Mouse (Mus musculus) G1E (cell line): ENCODE measurements around the gene Ccna1. TPM values are rescaled to one million over a fixed set of nuclear protein-coding genes. Genes with fewer than 3 reads are reported as not detected.

Experiments
- ATAC-seq: 2 replicates; pipeline ENCODE4 v1.8.0; 2016; ENCODE audit warnings: mild to moderate bottlenecking; ENCODE audit not compliant: insufficient number of reproducible peaks, poor library complexity, low FRiP score, severe bottlenecking; ENCODE audit errors: extremely low read depth
- DNase-seq: peaks from one replicate; pipeline ENCODE4 v3.0.0; 2012; ENCODE audit warnings: low spot score
- H3K27me3 ChIP-seq: 2 replicates; pipeline ENCODE4 v1.6.1; 2012; ENCODE audit warnings: mild to moderate bottlenecking, low read length, inconsistent platforms; ENCODE audit not compliant: insufficient read depth
- H3K36me3 ChIP-seq: replicated peaks from 2 replicates; pipeline ENCODE3; 2012; ENCODE audit warnings: mild to moderate bottlenecking, inconsistent platforms
- H3K4me1 ChIP-seq: 2 replicates; pipeline ENCODE4 v1.6.1; 2012; ENCODE audit warnings: low read depth, low read length, inconsistent platforms, mixed read lengths; ENCODE audit not compliant: insufficient read depth
- H3K4me3 ChIP-seq: 2 replicates; pipeline ENCODE4 v1.5.1; 2012; ENCODE audit warnings: low read depth, mild to moderate bottlenecking, inconsistent platforms, low read length, moderate library complexity, mixed read lengths
- H3K9me3 ChIP-seq: replicated peaks from 2 replicates; pipeline ENCODE4 v1.6.1; 2012; ENCODE audit warnings: inconsistent platforms
- CTCF ChIP-seq: IDR thresholded peaks from 2 replicates; pipeline ENCODE4 v1.5.1; 2012; ENCODE audit warnings: low read depth, low read length, inconsistent platforms, mixed read lengths
- GATA1 ChIP-seq: IDR thresholded peaks from 2 replicates; pipeline ENCODE4 v1.6.1; 2012; ENCODE audit warnings: borderline replicate concordance, low read length, inconsistent platforms, mixed read lengths
- GATA2 ChIP-seq: IDR thresholded peaks from 2 replicates; pipeline ENCODE4 v1.6.1; 2012; ENCODE audit warnings: low read depth, low read length, inconsistent platforms, borderline replicate concordance
- POLR2AphosphoS5 ChIP-seq: IDR thresholded peaks from 2 replicates; pipeline ENCODE4 v1.6.1; 2012; ENCODE audit warnings: low read depth, low read length, inconsistent platforms; ENCODE audit not compliant: insufficient replicate concordance
- TAL1 ChIP-seq: conservative IDR thresholded peaks from 2 replicates; pipeline ENCODE4 v1.6.1; 2012; ENCODE audit warnings: low read depth, low read length, inconsistent platforms, mixed read lengths
- polyA plus RNA-seq: library from polyadenylated mRNA; stranded (reverse); fragments of >175 nt; gene quantifications from 2 replicates; pipeline ENCODE4 v1.2.3, GENCODE M21; 2012
- total RNA-seq, 2 experiments: library from RNA; stranded (forward) in 1 of 2; stranded (reverse) in 1 of 2; fragments of 200-1000 nt in 1 of 2; fragments of >200 nt in 1 of 2; fragmentation: Nextera tagmentation in 1 of 2; gene quantifications; 2 replicates each; pipeline ENCODE4 v1.2.3; 2014 to 2017

Gene Ccna1
- total and polyA plus RNA-seq, 3 experiments = not detected

DNA sequence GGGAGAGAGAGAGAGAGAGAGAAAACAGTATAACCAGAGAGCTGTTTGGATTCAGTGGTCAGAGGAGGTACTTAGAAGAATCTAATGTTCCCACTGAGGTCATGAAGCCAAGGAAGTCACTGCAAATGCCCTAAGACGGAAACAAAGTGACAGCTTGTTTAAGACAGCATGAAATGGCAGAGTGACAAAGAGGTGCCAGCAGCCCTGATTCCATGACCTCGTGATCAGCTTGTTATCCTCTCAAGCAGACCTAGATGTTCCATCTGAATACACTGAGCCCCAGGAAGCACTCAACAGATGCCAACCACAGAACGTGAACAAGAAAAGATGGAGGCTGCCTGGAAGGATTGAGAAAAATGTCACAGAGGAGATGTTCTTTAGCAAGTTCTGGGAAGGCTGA lies 30.4 kb upstream of the Ccna1 start:
- no peaks in the 10 kb centered on the region for H3K9me3 ChIP-seq
- ATAC-seq (no peak), DNase-seq (no peak)
- no peak overlapping the region for H3K4me3 ChIP-seq
- no peak for TF ChIP-seq CTCF
- TF ChIP-seq GATA1 = no peak
- TF ChIP-seq POLR2AphosphoS5 = no peak
- no peak for TF ChIP-seq TAL1
- no peak for TF ChIP-seq GATA2
- no peaks in the 10 kb centered on the region for H3K27me3 ChIP-seq
- H3K4me1 ChIP-seq = no peaks in the 10 kb centered on the region
- no peaks in the 10 kb centered on the region for H3K36me3 ChIP-seq

DNA sequence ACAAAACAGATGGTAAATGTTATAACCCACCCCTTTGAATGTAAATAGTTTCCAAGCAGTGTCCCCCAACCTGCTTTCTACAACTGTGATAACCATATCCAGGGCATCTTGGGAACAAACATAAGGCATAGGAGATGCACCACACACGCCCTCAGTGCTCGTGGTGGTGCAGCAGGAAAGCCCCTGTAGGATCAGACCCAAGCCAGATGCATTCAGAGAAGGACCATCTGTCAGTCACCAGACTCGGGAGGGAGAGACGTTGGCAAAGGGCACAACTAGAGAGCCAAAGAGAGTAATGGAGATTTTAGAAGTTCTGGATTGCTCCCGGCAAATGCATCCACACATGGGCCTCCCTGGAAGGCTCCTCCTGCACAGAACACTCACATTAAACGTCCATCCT lies 29.5 kb upstream of the Ccna1 start:
- Histone ChIP-seq H3K36me3 (no peaks in the 10 kb centered on the region), H3K27me3 (no peaks in the 10 kb centered on the region), H3K4me3 (no peak overlapping the region), H3K4me1 (no peaks in the 10 kb centered on the region), H3K9me3 (no peaks in the 10 kb centered on the region)
- DNase-seq (no peak), ATAC-seq (no peak)
- TF ChIP-seq GATA1 (no peak), TAL1 (no peak), POLR2AphosphoS5 (no peak), GATA2 (no peak), CTCF (no peak)

DNA sequence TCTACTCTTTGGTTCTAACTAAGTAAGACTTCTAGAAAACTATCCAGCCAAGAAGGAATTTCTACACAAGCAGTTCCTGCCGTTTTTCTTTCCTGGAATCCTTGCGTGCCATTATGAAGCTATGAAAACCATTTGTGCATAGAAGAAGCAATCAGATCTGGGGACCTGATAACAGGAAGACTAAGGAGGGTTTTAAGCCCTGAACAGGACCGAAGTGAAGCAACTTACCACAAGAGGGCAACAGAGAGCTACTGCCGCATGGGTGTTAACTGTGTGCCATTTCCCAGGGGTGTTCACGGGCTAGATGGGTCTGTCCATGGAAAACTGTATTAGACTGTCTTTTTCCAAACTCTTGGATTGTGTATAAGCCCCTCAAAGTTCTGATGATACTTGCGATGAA lies 24.8 kb upstream of the Ccna1 start:
- H3K9me3 ChIP-seq = no peaks in the 10 kb centered on the region
- ATAC-seq (peak; percentile 66; the same call in 1 of the 2 replicates), DNase-seq (peak; percentile 22)
- no peaks in the 10 kb centered on the region for H3K27me3 ChIP-seq
- TF ChIP-seq TAL1 = no peak
- TF ChIP-seq CTCF = peak; percentile 86
- no peaks in the 10 kb centered on the region for H3K4me1 ChIP-seq
- H3K4me3 ChIP-seq = no peak overlapping the region
- no peaks in the 10 kb centered on the region for H3K36me3 ChIP-seq

DNA sequence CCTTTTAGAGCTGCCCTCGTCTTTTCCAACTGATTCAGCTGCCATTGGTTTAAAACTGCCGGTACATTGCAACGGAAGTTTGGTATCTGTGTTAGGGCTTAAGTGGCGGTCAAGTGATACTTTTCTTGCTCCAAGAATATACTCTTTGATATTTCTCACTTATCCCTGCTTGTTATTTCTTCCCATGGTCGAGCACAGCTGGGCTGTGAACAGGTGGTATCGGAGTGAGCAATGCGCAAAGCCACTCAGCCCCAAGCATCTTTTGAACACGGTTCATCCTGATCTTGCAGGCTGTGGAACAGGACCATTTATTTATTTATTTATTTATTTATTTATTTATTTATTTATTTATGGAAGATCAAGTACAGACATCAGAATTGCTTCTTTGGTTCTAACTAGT lies 24.3 kb upstream of the Ccna1 start:
- ATAC-seq = no peak
- Histone ChIP-seq H3K27me3 (no peaks in the 10 kb centered on the region), H3K4me3 (no peak overlapping the region), H3K9me3 (no peaks in the 10 kb centered on the region), H3K4me1 (no peaks in the 10 kb centered on the region), H3K36me3 (no peaks in the 10 kb centered on the region)
- no peak for TF ChIP-seq POLR2AphosphoS5
- TF ChIP-seq TAL1 = no peak
- TF ChIP-seq GATA2 = no peak
- no peak for TF ChIP-seq GATA1
- no peak for TF ChIP-seq CTCF
- no peak for DNase-seq

DNA sequence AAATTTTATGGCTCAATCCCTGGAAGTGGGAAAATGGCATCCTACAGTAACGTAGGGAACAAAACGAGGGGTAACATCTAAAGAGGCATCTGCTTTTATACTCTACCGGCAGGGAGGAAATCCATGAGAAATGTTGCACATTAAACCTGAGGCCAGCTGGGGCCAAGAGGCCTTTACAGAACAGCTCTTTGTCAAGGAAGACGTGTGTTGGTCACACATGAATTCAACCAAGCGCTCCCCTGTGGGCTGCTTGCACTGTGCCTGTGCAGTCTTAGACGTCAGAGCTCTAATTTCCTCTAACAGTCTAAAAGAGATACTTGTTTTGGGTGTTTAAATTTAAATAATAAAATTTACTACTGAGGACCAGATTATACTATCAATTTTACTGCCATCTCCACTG lies 22.9 kb upstream of the Ccna1 start:
- Histone ChIP-seq H3K9me3 (no peaks in the 10 kb centered on the region), H3K4me1 (no peaks in the 10 kb centered on the region), H3K27me3 (no peaks in the 10 kb centered on the region), H3K36me3 (no peaks in the 10 kb centered on the region), H3K4me3 (no peak overlapping the region)
- TF ChIP-seq CTCF (no peak), GATA2 (no peak)
- DNase-seq = no peak
- no peak for ATAC-seq

DNA sequence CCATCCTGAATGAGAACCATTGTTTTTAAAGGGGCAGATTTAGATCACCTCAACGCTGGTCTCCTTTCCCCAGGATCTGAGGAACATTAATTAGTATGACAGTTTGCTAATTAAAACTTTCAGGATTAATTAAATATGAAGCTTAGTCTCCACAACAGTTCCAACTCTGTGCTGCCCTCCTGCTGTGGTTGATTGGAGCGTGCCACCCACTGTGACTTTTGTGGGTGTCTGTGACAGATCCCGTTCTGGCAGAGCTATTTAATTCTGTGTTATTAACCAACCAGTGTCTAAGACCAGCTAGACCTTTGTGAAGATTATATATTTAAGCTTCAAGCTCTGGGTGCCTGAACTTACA lies 20.0 kb upstream of the Ccna1 start:
- Histone ChIP-seq H3K9me3 (no peaks in the 10 kb centered on the region), H3K27me3 (no peaks in the 10 kb centered on the region), H3K4me1 (no peaks in the 10 kb centered on the region), H3K4me3 (no peak overlapping the region), H3K36me3 (no peaks in the 10 kb centered on the region)
- no peak for TF ChIP-seq CTCF
- TF ChIP-seq GATA2 = no peak
- TF ChIP-seq GATA1 = no peak
- no peak for TF ChIP-seq TAL1
- TF ChIP-seq POLR2AphosphoS5 = no peak
- ATAC-seq (no peak), DNase-seq (no peak)

DNA sequence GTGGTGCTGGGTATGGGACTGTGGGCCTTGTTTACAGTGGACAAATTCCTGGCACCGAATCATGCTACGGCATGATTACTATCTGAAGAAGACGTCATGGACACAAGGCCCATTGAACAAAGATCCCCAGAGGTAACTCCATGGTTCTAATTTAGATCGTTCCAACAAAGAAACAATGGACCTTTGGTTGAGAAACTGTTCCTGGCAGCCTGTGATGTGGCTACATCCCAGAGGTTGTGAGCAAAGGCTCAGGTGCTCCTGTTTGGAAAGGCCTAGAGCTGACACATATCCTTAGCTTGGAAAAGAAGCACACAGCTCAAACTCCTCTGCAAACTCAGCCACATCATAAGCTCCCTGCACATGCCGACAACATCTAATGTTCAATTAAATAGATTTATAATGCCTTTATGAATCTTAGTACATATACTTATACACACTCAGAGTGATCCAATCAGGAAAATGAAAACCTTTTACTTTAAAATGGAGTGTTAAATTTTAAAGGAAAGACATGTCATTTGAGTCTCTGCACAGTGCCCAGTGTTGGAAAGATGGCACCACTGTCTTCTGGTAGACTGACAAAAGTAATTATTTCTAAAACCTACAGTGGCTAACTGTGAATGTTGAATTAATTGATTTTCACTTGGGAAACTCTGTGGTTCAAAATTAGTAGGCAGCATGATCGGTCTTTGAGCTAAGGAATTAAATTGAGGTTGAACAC lies 19.4 kb upstream of the Ccna1 start:
- Histone ChIP-seq H3K36me3 (no peaks in the 10 kb centered on the region), H3K9me3 (no peaks in the 10 kb centered on the region), H3K27me3 (no peaks in the 10 kb centered on the region), H3K4me3 (no peak overlapping the region), H3K4me1 (no peaks in the 10 kb centered on the region)
- TF ChIP-seq GATA1 (no peak), TAL1 (no peak), CTCF (no peak), GATA2 (no peak), POLR2AphosphoS5 (no peak)
- DNase-seq = no peak
- no peak for ATAC-seq
